Mouse (Mus musculus) MEL (cell line): Measurements from ENCODE around the gene Haao.

Experiments used
- CHD1 ChIP-seq: IDR thresholded peaks from 2 replicates; pipeline ENCODE4 v1.6.1; 2012; ENCODE audit warnings: low read depth, mild to moderate bottlenecking, inconsistent platforms, low read length, improper control_type of control experiment
- CTCF ChIP-seq, 3 experiments: IDR thresholded peaks in 2 of 3; conservative IDR thresholded peaks in 1 of 3; 2 replicates each; pipeline ENCODE4 v1.5.1; 2011 to 2012; ENCODE audit warnings: low read length in 3 of 3, low read depth in 2 of 3, mild to moderate bottlenecking in 2 of 3, improper control_type of control experiment in 1 of 3, inconsistent platforms in 1 of 3, mixed read lengths in 1 of 3, moderate library complexity in 1 of 3; ENCODE audit not compliant: control insufficient read depth in 1 of 3, insufficient read depth in 1 of 3, poor library complexity in 1 of 3, severe bottlenecking in 1 of 3
- ZC3H11A ChIP-seq: IDR thresholded peaks from 2 replicates; pipeline ENCODE4 v1.6.1; 2012; ENCODE audit warnings: low read depth, mild to moderate bottlenecking, inconsistent platforms, low read length, improper control_type of control experiment

GRCm38 (mm10) chr17:83803987-83804386 lies 43.8 kb downstream of the Haao start:
- TF ChIP-seq CTCF (IDR thresholded peaks at IDR 0.05 in 2 of 3, conservative IDR thresholded peaks at IDR 0.05 in 1 of 3; ENCODE audit: control insufficient read depth in 1 of 3, insufficient read depth in 1 of 3, low read depth in 2 of 3, low read length in 3 of 3, poor library complexity in 1 of 3, severe bottlenecking in 1 of 3): no peak
- no peak for TF ChIP-seq ZC3H11A
- TF ChIP-seq CHD1: no peak
